Mouse (Mus musculus): ENCODE results near the gene Gstm3. TPM values are rescaled to one million over a fixed set of nuclear protein-coding genes. Genes with fewer than 3 reads are reported as not detected.
"Not testable (repeated sequence)": the region's sequence is repeated elsewhere in the genome, so short reads cannot be mapped to it uniquely, and the experiment has no call there.

The Gstm3 gene
- polyA plus RNA-seq, 1 experiment from 2014 or later, result 54.0 TPM

DNA sequence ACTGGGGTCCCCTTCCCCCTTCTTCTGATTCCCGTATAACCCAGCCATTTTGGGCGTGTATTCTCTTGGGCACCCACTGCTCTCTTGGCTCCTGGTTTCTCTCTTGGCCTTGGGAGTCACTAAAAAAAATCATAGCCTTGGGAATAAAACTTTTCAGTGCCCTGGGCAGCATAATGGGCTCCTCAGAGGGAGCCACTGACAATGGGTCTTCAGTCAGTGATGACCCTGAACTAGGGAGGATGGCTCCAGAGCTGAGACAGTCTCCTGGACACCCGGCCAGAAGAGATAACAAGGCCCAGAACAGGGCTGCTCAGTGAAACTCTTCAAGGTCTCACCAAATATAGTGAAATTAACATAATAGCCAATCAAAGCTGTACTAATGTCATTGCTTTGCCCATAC lies 29.5 kb upstream of the Gstm3 start:
- Histone ChIP-seq H3K36me3 (ENCODE audit: control insufficient read depth, insufficient read depth, low read length) (no peaks in the 10 kb centered on the region), H3K27me3 (ENCODE audit: control insufficient read depth, insufficient read depth, low read length) (no peaks in the 10 kb centered on the region), H3K9me3 (ENCODE audit: control insufficient read depth, low read length) (no peaks in the 10 kb centered on the region), H3K4me3 (ENCODE audit: low read depth, low read length) (no peak overlapping the region), H3K27ac (replicated peaks) (no peak overlapping the region), H3K4me2 (replicated peaks; ENCODE audit: low read depth) (no peak overlapping the region), H3K4me1 (replicated peaks; ENCODE audit: control insufficient read depth, insufficient read depth) (no peaks in the 10 kb centered on the region), H3K9ac (ENCODE audit: low read length) (no peak overlapping the region)
- WGBS, result 88% methylated on average over 3 of the region's 3 CpGs
- TF ChIP-seq EP300 (optimal IDR thresholded peaks at IDR 0.05), result no peak
- no peak for TF ChIP-seq CTCF (IDR thresholded peaks at IDR 0.05; ENCODE audit: low read depth)
- no peak for DNase-seq (ENCODE audit: low spot score)
- no peak for ATAC-seq (ENCODE audit: low FRiP score, low TSS enrichment)

DNA sequence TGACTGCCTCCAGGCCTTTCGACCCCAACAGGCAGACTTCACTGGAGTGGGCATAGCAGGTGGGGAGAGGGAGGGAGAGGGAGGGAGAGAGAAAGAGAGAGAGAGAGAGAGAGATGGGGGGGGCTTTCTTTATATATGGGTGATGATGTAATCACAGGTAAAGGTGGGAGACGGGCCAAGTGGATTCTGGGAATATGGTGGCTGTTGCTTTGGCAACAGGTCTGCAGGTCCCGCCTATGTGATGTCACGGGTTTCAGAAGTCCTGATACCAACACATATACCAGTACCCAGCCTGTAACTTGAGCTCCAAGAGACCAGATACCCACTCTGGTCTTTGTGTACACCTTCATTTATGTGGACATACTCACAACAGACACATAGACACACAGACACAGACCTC lies 27.5 kb upstream of the Gstm3 start:
- no peak overlapping the region for H3K9ac ChIP-seq (ENCODE audit: low read length)
- H3K9me3 ChIP-seq (ENCODE audit: control insufficient read depth, low read length), result no peaks in the 10 kb centered on the region
- 81% methylated on average over 4 of the region's 4 CpGs for WGBS
- no peak overlapping the region for H3K27ac ChIP-seq (replicated peaks)
- H3K36me3 ChIP-seq (ENCODE audit: control insufficient read depth, insufficient read depth, low read length), result no peaks in the 10 kb centered on the region
- H3K4me2 ChIP-seq (replicated peaks; ENCODE audit: low read depth), result no peak overlapping the region
- ATAC-seq (ENCODE audit: low FRiP score, low TSS enrichment), result no peak
- TF ChIP-seq EP300 (optimal IDR thresholded peaks at IDR 0.05) (no peak), CTCF (IDR thresholded peaks at IDR 0.05; ENCODE audit: low read depth) (no peak)
- no peak for DNase-seq (ENCODE audit: low spot score)
- H3K27me3 ChIP-seq (ENCODE audit: control insufficient read depth, insufficient read depth, low read length), result no peaks in the 10 kb centered on the region
- H3K4me3 ChIP-seq (ENCODE audit: low read depth, low read length), result no peak overlapping the region
- H3K4me1 ChIP-seq (replicated peaks; ENCODE audit: control insufficient read depth, insufficient read depth), result no peaks in the 10 kb centered on the region

DNA sequence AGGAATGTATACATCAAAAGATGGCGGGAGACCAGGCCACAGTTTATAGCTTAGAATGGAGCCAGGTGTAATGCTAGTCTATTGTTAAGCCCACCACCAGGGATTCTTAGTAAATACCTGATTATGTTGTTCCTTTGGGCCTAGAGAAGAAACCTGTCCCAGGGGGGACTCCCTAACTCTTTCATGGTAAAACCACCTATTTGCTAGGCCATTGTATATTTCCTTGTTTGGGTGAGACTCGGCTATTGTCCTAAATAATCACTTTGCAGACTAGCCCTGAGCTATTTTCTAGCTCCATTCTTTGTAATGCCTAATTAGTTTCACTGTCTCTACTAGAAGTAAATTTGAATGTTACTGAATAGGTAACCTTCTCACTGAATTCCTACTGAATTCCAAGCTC lies 26.9 kb upstream of the Gstm3 start:
- H3K27me3 ChIP-seq (ENCODE audit: control insufficient read depth, insufficient read depth, low read length); H3K9ac ChIP-seq (ENCODE audit: low read length); H3K4me2 ChIP-seq (replicated peaks; ENCODE audit: low read depth); H3K9me3 ChIP-seq (ENCODE audit: control insufficient read depth, low read length); H3K36me3 ChIP-seq (ENCODE audit: control insufficient read depth, insufficient read depth, low read length); H3K27ac ChIP-seq (replicated peaks); H3K4me3 ChIP-seq (ENCODE audit: low read depth, low read length); ATAC-seq (ENCODE audit: low FRiP score, low TSS enrichment); H3K4me1 ChIP-seq (replicated peaks; ENCODE audit: control insufficient read depth, insufficient read depth); DNase-seq (ENCODE audit: low spot score): not testable (repeated sequence)
- WGBS, result 69% methylated on average over 2 of the region's 2 CpGs

DNA sequence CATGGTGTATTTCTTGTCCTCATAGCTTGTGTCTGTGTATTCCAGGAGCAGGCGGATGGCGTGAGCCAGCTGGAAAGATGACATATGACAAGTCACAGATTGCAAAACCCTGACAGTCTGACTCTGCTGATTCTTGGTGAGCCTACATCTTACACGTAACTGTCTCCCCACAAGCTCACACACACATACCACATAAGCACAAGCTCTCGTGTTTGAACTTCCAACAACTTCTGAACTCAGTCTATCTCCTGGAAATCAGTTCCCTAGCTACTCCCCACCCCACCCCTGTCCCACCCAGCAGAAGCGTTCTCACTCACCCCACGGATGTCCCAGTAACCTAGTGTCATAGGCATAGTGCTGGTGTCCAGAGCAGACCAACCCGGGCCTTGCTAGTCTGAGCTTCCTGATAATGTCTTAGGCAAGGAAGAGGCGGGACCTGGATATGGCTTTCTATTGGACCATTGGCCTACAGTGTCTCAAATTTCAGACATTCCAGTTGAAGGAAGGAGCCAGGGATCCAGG lies 17.0 kb upstream of the Gstm3 start, which contains the start of gene Gstm2:
Gstm2 (minus strand) TSS at position 413 of the 522 bp plus-strand sequence.
- Histone ChIP-seq H3K4me2 (replicated peaks; ENCODE audit: low read depth) (peak within 1 kb of the TSS; percentile 48), H3K9me3 (ENCODE audit: control insufficient read depth, low read length) (no peaks in the 10 kb centered on the region), H3K27ac (replicated peaks) (peak within 1 kb of the TSS; percentile 74), H3K9ac (ENCODE audit: low read length) (peak within 1 kb of the TSS; percentile 41), H3K36me3 (ENCODE audit: control insufficient read depth, insufficient read depth, low read length) (no peaks in the 10 kb centered on the region), H3K4me1 (replicated peaks; ENCODE audit: control insufficient read depth, insufficient read depth) (no peaks in the 10 kb centered on the region), H3K27me3 (ENCODE audit: control insufficient read depth, insufficient read depth, low read length) (no peaks in the 10 kb centered on the region), H3K4me3 (ENCODE audit: low read depth, low read length) (peak within 1 kb of the TSS; percentile 28)
- WGBS, result 16% methylated on average over 8 of the region's 8 CpGs
- TF ChIP-seq EP300 (optimal IDR thresholded peaks at IDR 0.05) (no peak), CTCF (IDR thresholded peaks at IDR 0.05; ENCODE audit: low read depth) (no peak)
- peak; percentile 72 for DNase-seq (ENCODE audit: low spot score)
- peak; percentile 94 for ATAC-seq (ENCODE audit: low FRiP score, low TSS enrichment)

DNA sequence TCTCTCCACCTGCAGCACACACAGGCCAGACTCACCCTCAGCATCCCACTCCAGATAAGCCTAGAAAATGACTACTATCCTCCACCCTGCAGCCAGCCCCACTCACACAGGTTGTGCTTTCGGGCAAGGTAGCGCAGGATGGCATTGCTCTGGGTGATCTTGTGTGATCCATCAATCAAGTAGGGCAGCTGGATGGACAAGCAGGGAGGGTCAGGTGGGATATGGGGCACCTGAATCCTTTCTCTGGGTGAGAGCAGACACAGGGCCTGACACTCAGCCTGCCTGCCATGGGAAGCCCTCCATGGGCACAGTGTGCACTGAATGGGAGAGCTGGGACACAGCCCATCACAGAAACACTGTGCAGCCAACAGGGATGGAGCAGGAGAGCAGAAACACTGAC lies 16.1 kb upstream of the Gstm3 start:
- not testable (repeated sequence) for H3K4me3 ChIP-seq (ENCODE audit: low read depth, low read length); H3K9ac ChIP-seq (ENCODE audit: low read length); DNase-seq (ENCODE audit: low spot score); H3K4me1 ChIP-seq (replicated peaks; ENCODE audit: control insufficient read depth, insufficient read depth); ATAC-seq (ENCODE audit: low FRiP score, low TSS enrichment); H3K27me3 ChIP-seq (ENCODE audit: control insufficient read depth, insufficient read depth, low read length); H3K9me3 ChIP-seq (ENCODE audit: control insufficient read depth, low read length); H3K36me3 ChIP-seq (ENCODE audit: control insufficient read depth, insufficient read depth, low read length)
- 95% methylated on average over 2 of the region's 2 CpGs for WGBS
- Histone ChIP-seq H3K4me2 (replicated peaks; ENCODE audit: low read depth) (peak overlapping the region; percentile 48), H3K27ac (replicated peaks) (0 out of 2 replicates have a peak overlapping the region, but pooled peaks have one; percentile 74)

DNA sequence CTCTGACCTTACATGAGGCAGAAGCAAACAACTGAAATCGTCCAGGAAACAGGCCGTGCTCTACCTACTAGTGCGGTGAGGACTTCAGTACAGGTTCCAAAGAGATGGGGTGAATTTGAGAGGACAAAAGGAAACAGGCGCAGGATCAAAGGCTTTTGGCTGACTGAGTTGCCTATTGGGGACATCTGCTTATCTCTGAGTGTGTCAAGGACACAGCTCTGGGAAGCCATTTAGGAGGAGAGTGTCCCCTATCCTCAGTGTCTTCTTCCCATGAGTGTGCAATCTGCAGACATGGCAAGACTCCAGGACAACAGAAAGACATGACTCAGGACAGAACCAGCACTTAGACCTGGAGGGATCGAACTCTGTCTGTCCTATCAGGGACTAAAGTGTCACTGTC lies 15.4 kb upstream of the Gstm3 start:
- Histone ChIP-seq H3K27me3 (ENCODE audit: control insufficient read depth, insufficient read depth, low read length) (no peaks in the 10 kb centered on the region), H3K4me2 (replicated peaks; ENCODE audit: low read depth) (no peak overlapping the region), H3K4me1 (replicated peaks; ENCODE audit: control insufficient read depth, insufficient read depth) (no peaks in the 10 kb centered on the region), H3K9me3 (ENCODE audit: control insufficient read depth, low read length) (no peaks in the 10 kb centered on the region), H3K36me3 (ENCODE audit: control insufficient read depth, insufficient read depth, low read length) (no peaks in the 10 kb centered on the region), H3K4me3 (ENCODE audit: low read depth, low read length) (no peak overlapping the region), H3K27ac (replicated peaks) (no peak overlapping the region), H3K9ac (ENCODE audit: low read length) (no peak overlapping the region)
- no peak for DNase-seq (ENCODE audit: low spot score)
- TF ChIP-seq CTCF (IDR thresholded peaks at IDR 0.05; ENCODE audit: low read depth) (no peak), EP300 (optimal IDR thresholded peaks at IDR 0.05) (no peak)
- ATAC-seq (ENCODE audit: low FRiP score, low TSS enrichment), result no peak
- 74% methylated on average over 5 of the region's 5 CpGs for WGBS
